Mouse (Mus musculus): Measurements from ENCODE around the gene Lyrm9. TPM values are rescaled to one million over a fixed set of nuclear protein-coding genes. Genes with fewer than 3 reads are reported as not detected.

The Lyrm9 gene
- polyA plus RNA-seq, 1 experiment from 2014 or later = 20.7 TPM

DNA sequence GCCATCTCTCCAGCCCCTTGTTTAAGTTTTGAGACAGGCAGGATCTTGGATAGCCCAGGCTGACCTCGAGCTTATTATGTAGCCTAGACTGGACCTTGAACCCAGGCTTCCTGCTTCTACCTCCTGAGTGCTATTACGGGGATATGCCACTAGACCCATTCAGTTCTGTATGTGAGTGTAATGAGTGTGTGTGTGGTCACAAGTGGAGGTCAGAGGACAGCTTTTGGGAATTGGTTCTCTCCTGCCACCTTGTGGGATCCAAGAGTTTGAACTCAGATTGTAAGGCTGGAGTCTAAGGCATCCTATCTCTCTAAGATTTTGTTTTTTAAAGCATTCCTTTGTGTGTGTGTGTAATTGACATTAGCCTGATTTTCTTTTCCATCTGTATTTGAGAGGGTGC lies 2.0 kb downstream of the Lyrm9 start:
- ATAC-seq = no peak
- Histone ChIP-seq H3K27me3 (replicated peaks; ENCODE audit: control insufficient read depth, insufficient read depth, low read length) (no peaks in the 10 kb centered on the region), H3K27ac (ENCODE audit: low read length) (no peak overlapping the region), H3K4me2 (ENCODE audit: low read depth, low read length) (no peak overlapping the region), H3K4me1 (ENCODE audit: control insufficient read depth, insufficient read depth, low read length) (peaks cover 12% of the 10 kb centered on the region), H3K4me3 (ENCODE audit: low read length) (no peak overlapping the region), H3K9me3 (ENCODE audit: control insufficient read depth, low read length) (no peaks in the 10 kb centered on the region), H3K36me3 (ENCODE audit: control insufficient read depth, insufficient read depth, low read length) (no peaks in the 10 kb centered on the region), H3K9ac (ENCODE audit: low read depth, low read length) (no peak overlapping the region)
- 40% methylated on average over 2 of the region's 2 CpGs for WGBS

DNA sequence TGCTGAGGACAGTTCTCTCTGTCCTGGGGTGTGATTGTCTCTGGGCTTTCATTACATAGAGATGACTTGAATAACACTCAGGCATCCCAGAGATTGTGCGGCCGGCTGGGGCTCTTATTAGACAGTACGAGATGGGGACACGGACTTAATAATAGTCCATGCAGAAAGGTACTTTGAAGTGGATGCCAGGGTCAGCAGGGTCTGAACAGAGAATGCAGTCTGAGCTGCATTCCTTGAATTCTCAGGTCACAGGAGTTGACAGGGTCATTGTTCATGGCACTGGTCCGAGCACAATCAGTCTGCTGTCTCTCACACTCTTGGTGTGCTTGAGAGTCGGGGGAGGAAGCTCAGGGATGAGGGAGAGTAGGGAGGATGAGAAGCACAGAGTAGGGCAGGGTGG lies 3.0 kb downstream of the Lyrm9 start:
- Histone ChIP-seq H3K36me3 (ENCODE audit: control insufficient read depth, insufficient read depth, low read length) (no peaks in the 10 kb centered on the region), H3K4me2 (ENCODE audit: low read depth, low read length) (no peak overlapping the region), H3K9ac (ENCODE audit: low read depth, low read length) (no peak overlapping the region), H3K27me3 (replicated peaks; ENCODE audit: control insufficient read depth, insufficient read depth, low read length) (no peaks in the 10 kb centered on the region), H3K9me3 (ENCODE audit: control insufficient read depth, low read length) (no peaks in the 10 kb centered on the region), H3K4me3 (ENCODE audit: low read length) (no peak overlapping the region), H3K4me1 (ENCODE audit: control insufficient read depth, insufficient read depth, low read length) (peaks cover 12% of the 10 kb centered on the region), H3K27ac (ENCODE audit: low read length) (no peak overlapping the region)
- ATAC-seq = no peak
- WGBS = 38% methylated on average over 6 of the region's 6 CpGs

DNA sequence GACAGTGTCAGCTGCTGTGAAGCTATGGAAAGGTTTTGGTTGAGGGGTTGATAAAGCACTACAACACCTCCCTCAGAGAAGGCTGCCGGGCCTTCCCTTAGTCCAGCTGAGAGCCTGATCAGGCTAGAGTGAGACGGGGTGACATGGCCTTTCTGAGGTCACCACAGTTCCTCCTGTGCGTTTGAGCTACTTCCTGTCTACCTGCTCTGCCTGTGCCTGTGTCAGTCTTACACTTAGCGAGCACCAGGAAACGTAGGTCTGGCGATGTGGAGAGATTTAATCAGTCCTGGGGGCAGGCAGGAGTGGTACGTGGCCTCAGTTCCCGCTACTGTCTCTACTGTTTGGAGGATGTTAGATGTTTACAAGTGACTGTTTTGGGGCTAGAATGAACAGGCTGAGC lies 3.8 kb downstream of the Lyrm9 start:
- no peaks in the 10 kb centered on the region for H3K36me3 ChIP-seq (ENCODE audit: control insufficient read depth, insufficient read depth, low read length)
- WGBS = 40% methylated on average over 8 of the region's 8 CpGs
- no peak overlapping the region for H3K9ac ChIP-seq (ENCODE audit: low read depth, low read length)
- no peak overlapping the region for H3K4me3 ChIP-seq (ENCODE audit: low read length)
- no peak for ATAC-seq
- no peak overlapping the region for H3K4me2 ChIP-seq (ENCODE audit: low read depth, low read length)
- H3K9me3 ChIP-seq (ENCODE audit: control insufficient read depth, low read length) = no peaks in the 10 kb centered on the region
- no peaks in the 10 kb centered on the region for H3K27me3 ChIP-seq (replicated peaks; ENCODE audit: control insufficient read depth, insufficient read depth, low read length)
- peaks cover 12% of the 10 kb centered on the region for H3K4me1 ChIP-seq (ENCODE audit: control insufficient read depth, insufficient read depth, low read length)
- H3K27ac ChIP-seq (ENCODE audit: low read length) = no peak overlapping the region

DNA sequence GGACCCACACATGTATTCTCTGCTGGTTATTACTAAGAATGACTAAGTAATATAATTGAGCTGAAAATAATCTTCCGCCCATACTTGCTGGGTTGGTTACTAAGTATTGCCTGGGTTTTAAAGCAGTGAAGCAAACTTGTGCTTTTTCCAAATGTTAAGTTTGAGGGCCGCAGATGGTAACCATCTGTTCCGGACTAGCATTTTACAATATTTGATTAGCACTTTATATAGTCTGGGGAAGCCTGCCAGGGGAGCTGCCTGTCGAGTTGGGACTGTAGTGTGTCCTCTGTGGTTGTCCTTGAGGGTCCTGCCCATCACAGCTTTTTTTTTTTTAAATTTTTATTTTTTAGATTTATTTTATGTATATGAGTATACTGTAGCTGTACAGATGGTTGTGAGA lies 5.3 kb downstream of the Lyrm9 start:
- Histone ChIP-seq H3K27ac (ENCODE audit: low read length) (no peak overlapping the region), H3K4me2 (ENCODE audit: low read depth, low read length) (no peak overlapping the region), H3K27me3 (replicated peaks; ENCODE audit: control insufficient read depth, insufficient read depth, low read length) (no peaks in the 10 kb centered on the region), H3K4me1 (ENCODE audit: control insufficient read depth, insufficient read depth, low read length) (peaks cover 12% of the 10 kb centered on the region), H3K36me3 (ENCODE audit: control insufficient read depth, insufficient read depth, low read length) (no peaks in the 10 kb centered on the region), H3K4me3 (ENCODE audit: low read length) (no peak overlapping the region), H3K9me3 (ENCODE audit: control insufficient read depth, low read length) (no peaks in the 10 kb centered on the region), H3K9ac (ENCODE audit: low read depth, low read length) (no peak overlapping the region)
- ATAC-seq = no peak
- WGBS = 64% methylated on average over 4 of the region's 4 CpGs

DNA sequence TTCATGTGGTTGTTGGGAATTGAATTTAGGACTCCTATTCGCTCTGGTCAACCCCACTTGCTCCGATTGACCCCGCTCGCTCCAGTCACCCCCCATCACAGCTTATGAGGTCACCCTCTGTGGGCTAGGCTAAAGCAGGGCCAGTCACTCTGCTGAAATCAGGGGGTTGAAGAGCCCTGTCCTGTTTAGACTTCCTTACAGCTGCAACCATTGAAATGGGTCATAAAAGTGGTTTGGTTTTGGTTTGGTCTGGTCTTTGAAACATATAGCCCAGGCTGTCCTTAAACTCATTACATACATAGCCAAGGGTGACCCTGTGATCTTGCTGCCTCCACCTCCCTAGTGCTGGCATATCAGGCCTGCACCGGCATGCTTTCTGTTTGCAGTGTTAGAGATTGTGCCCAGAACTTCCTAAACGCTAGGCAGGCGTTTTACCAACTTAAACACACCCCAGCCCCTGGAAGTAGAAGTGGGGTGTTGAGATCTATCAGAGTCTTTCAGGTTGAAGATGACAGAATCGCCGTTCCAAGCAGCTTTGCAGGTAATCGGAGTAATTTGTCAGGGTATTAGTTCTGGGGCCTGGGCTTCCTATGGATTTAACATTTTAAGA lies 5.8 kb downstream of the Lyrm9 start:
- Histone ChIP-seq H3K9ac (ENCODE audit: low read depth, low read length) (no peak overlapping the region), H3K27ac (ENCODE audit: low read length) (no peak overlapping the region), H3K27me3 (replicated peaks; ENCODE audit: control insufficient read depth, insufficient read depth, low read length) (no peaks in the 10 kb centered on the region), H3K9me3 (ENCODE audit: control insufficient read depth, low read length) (no peaks in the 10 kb centered on the region), H3K36me3 (ENCODE audit: control insufficient read depth, insufficient read depth, low read length) (no peaks in the 10 kb centered on the region), H3K4me1 (ENCODE audit: control insufficient read depth, insufficient read depth, low read length) (peaks cover 10% of the 10 kb centered on the region), H3K4me3 (ENCODE audit: low read length) (no peak overlapping the region), H3K4me2 (ENCODE audit: low read depth, low read length) (no peak overlapping the region)
- no peak for ATAC-seq
- WGBS = 82% methylated on average over 10 of the region's 10 CpGs

DNA sequence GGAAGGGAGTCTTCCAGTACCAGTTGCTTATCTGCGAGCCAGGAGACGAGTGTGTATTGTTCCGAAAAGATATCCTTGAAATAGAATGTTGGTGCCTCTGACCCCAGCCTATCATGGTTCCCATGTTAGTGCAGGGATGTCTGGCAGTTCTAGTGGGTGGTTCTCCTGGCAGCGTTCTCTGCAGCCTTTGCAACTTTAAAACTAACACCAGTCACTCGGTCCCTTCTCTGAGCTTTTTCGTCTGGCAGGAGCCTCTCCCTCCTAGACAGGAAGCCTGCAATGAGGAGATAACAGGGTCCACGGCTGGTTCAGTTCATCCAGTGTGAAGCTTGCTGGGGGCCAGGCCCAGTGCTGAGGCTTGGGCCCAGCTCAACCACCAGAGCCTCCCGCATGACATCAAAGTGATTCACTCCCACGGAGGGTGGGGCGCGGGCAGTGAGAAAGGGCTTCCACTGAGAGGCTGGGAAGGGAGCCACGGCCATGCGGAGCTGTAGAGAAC lies 6.5 kb downstream of the Lyrm9 start:
- Histone ChIP-seq H3K4me3 (ENCODE audit: low read length) (no peak overlapping the region), H3K27me3 (replicated peaks; ENCODE audit: control insufficient read depth, insufficient read depth, low read length) (no peaks in the 10 kb centered on the region), H3K27ac (ENCODE audit: low read length) (no peak overlapping the region), H3K9me3 (ENCODE audit: control insufficient read depth, low read length) (no peaks in the 10 kb centered on the region), H3K9ac (ENCODE audit: low read depth, low read length) (no peak overlapping the region), H3K4me2 (ENCODE audit: low read depth, low read length) (no peak overlapping the region), H3K4me1 (ENCODE audit: control insufficient read depth, insufficient read depth, low read length) (peaks cover 5% of the 10 kb centered on the region; the same call in 1 of the 2 replicates), H3K36me3 (ENCODE audit: control insufficient read depth, insufficient read depth, low read length) (no peaks in the 10 kb centered on the region)
- ATAC-seq = peak; percentile 69
- WGBS = 55% methylated on average over 13 of the region's 13 CpGs

DNA sequence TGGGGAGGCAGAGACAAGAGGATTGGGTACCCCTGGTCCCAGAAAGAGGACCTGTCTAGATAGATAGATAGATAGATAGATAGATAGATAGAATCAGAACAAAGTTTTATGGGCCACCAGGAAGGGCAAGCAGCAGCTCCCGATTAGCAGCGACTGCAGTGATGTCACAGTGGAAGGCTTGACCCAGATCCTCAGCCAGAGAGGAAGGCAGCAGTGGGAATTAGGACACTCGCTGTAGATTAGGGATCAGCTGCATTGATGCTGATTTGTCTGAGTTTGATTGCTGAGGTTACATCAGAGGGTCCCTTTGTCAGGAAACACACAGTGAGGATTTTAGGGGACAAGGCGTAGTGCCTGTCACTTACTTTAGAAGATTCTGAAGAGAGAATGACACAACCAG lies 10.1 kb downstream of the Lyrm9 start:
- Histone ChIP-seq H3K9ac (ENCODE audit: low read depth, low read length) (no peak overlapping the region), H3K9me3 (ENCODE audit: control insufficient read depth, low read length) (no peaks in the 10 kb centered on the region), H3K27me3 (replicated peaks; ENCODE audit: control insufficient read depth, insufficient read depth, low read length) (no peaks in the 10 kb centered on the region), H3K4me2 (ENCODE audit: low read depth, low read length) (no peak overlapping the region), H3K36me3 (ENCODE audit: control insufficient read depth, insufficient read depth, low read length) (no peaks in the 10 kb centered on the region), H3K27ac (ENCODE audit: low read length) (no peak overlapping the region), H3K4me1 (ENCODE audit: control insufficient read depth, insufficient read depth, low read length) (peaks cover 8% of the 10 kb centered on the region; the same call in 1 of the 2 replicates), H3K4me3 (ENCODE audit: low read length) (no peak overlapping the region)
- ATAC-seq = no peak
- WGBS = 85% methylated on average over 4 of the region's 4 CpGs

DNA sequence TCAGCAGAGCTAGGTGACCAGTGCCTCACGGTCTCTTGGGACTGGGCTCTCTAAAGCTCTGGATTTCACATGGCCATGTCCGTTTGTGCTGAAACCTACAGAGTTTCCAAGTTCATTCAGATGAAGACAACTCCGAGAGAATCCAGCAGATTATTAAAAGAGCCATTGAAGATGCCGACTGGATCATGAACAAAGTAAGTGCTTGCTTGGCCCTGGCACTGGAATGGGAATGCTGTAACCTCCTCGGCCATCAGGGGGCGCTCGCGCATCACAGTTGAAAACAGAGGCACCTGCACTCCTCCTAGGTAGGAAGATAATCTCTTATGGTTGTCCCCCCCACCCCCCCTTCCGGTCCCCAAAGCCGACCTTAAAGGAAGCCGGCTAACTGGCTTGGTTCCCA lies 11.6 kb downstream of the Lyrm9 start:
- Histone ChIP-seq H3K4me3 (ENCODE audit: low read length) (no peak overlapping the region), H3K9me3 (ENCODE audit: control insufficient read depth, low read length) (no peaks in the 10 kb centered on the region), H3K27me3 (replicated peaks; ENCODE audit: control insufficient read depth, insufficient read depth, low read length) (no peaks in the 10 kb centered on the region), H3K4me1 (ENCODE audit: control insufficient read depth, insufficient read depth, low read length) (peaks cover 6% of the 10 kb centered on the region; the same call in 1 of the 2 replicates), H3K4me2 (ENCODE audit: low read depth, low read length) (no peak overlapping the region), H3K36me3 (ENCODE audit: control insufficient read depth, insufficient read depth, low read length) (no peaks in the 10 kb centered on the region), H3K9ac (ENCODE audit: low read depth, low read length) (no peak overlapping the region), H3K27ac (ENCODE audit: low read length) (no peak overlapping the region)
- 18% methylated on average over 11 of the region's 11 CpGs for WGBS
- ATAC-seq = no peak

DNA sequence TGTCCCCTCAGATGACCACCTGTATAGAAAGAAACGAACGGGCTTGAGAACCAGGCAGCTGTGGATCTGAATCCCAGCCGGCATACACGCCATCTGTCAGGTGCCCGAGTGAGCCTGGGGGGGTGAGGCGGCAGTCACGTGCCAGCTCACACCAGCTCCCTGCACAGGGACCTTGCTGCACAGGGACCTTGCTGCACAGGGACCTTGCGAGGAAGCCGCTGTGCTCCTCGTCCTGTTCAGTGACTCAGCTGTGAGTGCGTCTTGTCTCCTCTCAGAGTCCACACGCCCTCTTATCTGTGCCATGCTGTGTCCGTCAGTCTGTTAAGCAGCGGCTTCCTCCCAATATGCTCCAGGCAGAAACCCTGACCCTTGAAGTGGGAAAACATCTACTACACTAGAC lies 13.1 kb downstream of the Lyrm9 start:
- Histone ChIP-seq H3K4me1 (ENCODE audit: control insufficient read depth, insufficient read depth, low read length) (0 out of 2 replicates have a peak, but pooled peaks cover 2% of the 10 kb centered on the region), H3K36me3 (ENCODE audit: control insufficient read depth, insufficient read depth, low read length) (no peaks in the 10 kb centered on the region), H3K9me3 (ENCODE audit: control insufficient read depth, low read length) (no peaks in the 10 kb centered on the region), H3K9ac (ENCODE audit: low read depth, low read length) (no peak overlapping the region), H3K4me2 (ENCODE audit: low read depth, low read length) (no peak overlapping the region), H3K27ac (ENCODE audit: low read length) (no peak overlapping the region), H3K27me3 (replicated peaks; ENCODE audit: control insufficient read depth, insufficient read depth, low read length) (no peaks in the 10 kb centered on the region), H3K4me3 (ENCODE audit: low read length) (no peak overlapping the region)
- peak; percentile 52 for ATAC-seq
- 73% methylated on average over 14 of the region's 14 CpGs for WGBS

DNA sequence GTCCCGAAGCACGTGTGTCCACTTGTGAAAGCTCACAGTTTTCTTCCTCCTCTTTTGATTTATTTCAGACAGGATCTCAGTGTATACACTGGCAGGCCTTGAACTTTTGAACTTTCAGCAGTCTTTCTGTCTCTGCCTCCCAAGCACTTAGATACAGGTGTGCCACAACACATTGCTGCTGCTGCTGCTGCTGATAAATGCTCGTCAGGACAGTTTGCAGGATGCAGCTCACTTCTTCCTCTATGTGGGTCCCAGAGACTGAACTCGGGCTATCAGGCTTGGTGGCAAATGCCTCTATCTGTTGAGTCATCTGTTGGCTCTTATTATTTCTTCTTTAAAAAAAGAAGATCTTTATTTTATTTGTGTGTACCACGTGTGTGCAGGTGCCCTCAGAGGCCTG lies 13.8 kb downstream of the Lyrm9 start:
- WGBS = 43% methylated on average over 5 of the region's 5 CpGs
- no peak for ATAC-seq
- H3K4me2 ChIP-seq (ENCODE audit: low read depth, low read length) = no peak overlapping the region

More for the DNA sequence above, 13.8 kb downstream of the Lyrm9 start:
- no peak overlapping the region for H3K9ac ChIP-seq (ENCODE audit: low read depth, low read length)
- H3K4me3 ChIP-seq (ENCODE audit: low read length) = no peak overlapping the region
- H3K36me3 ChIP-seq (ENCODE audit: control insufficient read depth, insufficient read depth, low read length) = no peaks in the 10 kb centered on the region
- no peaks in the 10 kb centered on the region for H3K27me3 ChIP-seq (replicated peaks; ENCODE audit: control insufficient read depth, insufficient read depth, low read length)
- H3K9me3 ChIP-seq (ENCODE audit: control insufficient read depth, low read length) = no peaks in the 10 kb centered on the region
- H3K27ac ChIP-seq (ENCODE audit: low read length) = no peak overlapping the region
- H3K4me1 ChIP-seq (ENCODE audit: control insufficient read depth, insufficient read depth, low read length) = 0 out of 2 replicates have a peak, but pooled peaks cover 2% of the 10 kb centered on the region

Measured in intestine, embryonic 16.5 days (tissue).